Mouse (Mus musculus): ENCODE measurements at regions not wholly inside any gene's neighbourhood (a gene's known extent, or its start where the extent isn't known, plus 50 kb on each side); places are given as distances from the start of the nearest gene placed in this dataset.
"Not testable (repeated sequence)": the region's sequence is repeated elsewhere in the genome, so short reads cannot be mapped to it uniquely, and the experiment has no call there.

GRCm38 (mm10) chr13:115911524-115912459 is 397.7 kb downstream of the Isl1 start:
- no peak for DNase-seq (ENCODE audit: low spot score in 2 of 2)

DNA sequence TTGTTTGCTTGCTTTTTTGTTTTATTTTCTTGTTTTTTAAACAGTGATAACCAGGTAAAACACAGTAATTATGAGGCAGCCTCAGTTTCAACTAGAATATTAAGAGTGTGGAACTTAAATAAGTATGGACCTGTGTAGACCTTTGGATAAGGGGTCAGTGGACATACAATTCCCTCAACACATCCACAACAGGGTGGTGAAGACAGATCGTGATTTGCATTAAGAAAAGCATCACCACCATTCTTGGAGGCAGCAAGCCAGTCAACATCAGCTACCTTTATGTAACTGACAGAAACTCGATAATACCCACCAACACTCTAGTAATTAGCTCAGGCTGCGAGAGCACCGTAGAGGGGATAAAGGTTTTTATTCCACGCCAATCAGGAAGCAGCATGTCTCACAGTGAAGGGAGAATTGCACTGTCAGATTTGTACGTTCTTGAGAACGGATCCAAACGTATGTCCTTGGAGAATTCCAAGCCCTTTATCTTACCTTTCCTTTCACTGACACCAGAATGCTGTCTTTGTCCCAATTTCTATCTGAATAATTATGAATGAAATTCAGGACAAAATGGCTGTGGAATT is 398.5 kb downstream of the Isl1 start:
- no peak for DNase-seq (ENCODE audit: low spot score in 2 of 2)

- DNase-seq (ENCODE audit: low spot score in 2 of 2): no peak
Measured at GRCm38 (mm10) chr13:115880616-115881015, 428.9 kb downstream of the Isl1 start.

GRCm38 (mm10) chr13:115860480-115860879 is 449.0 kb downstream of the Isl1 start:
- DNase-seq (ENCODE audit: low spot score in 2 of 2): no peak

- DNase-seq (ENCODE audit: low spot score in 2 of 2): no peak
Measured at GRCm38 (mm10) chr13:115856632-115857031, 452.9 kb downstream of the Isl1 start.

GRCm38 (mm10) chr13:115852689-115853356 is 456.7 kb downstream of the Isl1 start:
- no peak for DNase-seq (ENCODE audit: low spot score in 2 of 2)

- no peak for DNase-seq (ENCODE audit: low spot score in 2 of 2)
Measured at GRCm38 (mm10) chr13:115843121-115843520, 466.4 kb downstream of the Isl1 start.

DNA sequence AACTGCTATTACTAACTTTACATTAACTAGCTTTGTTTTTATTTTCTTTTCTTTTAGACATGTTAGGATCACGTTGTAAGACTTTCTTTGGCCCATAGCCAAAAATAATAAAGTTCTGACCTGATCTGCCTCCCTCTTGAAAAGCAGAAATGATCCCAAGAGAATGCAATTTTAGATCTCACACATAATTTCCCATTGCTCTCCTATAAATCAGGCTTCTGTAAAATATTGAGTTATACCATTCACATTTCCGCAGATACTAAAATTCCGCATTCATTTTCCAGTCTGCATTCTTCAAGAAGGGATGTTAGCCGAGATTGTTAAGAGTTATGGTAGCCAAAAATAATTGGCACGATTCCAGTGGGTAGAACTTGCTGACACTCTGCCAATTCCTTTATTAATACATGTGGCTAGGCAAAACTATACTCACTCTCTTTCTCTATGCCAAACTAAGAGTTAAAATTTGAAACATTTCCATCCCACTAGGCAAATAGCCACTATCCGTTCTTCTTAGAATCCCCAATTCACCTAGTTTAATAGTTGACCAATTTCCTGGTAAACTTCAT is 473.2 kb downstream of the Isl1 start:
- DNase-seq (ENCODE audit: low spot score in 2 of 2): no peak

DNA sequence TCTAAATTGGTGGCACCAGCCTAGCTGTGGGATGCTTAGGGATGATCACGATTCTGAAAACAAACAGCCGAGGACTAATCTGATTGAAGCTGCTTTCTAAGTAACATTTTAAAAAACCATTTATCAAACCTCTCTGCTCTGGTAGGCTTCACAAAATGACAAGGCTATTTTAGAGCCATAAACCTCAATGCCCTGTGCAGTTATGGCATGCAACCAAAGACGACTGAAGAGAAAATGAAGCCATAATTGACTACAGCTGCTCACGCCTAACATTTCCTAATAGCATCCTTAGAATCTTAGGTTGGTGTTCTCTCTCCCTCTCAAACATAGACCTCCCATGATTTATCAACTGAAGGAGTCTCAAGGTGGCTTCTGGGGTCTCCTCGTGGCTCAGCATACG is 484.3 kb downstream of the Isl1 start:
- DNase-seq (ENCODE audit: low spot score in 2 of 2): no peak

GRCm38 (mm10) chr13:115822527-115822926 is 487.0 kb downstream of the Isl1 start:
- DNase-seq (ENCODE audit: low spot score in 2 of 2): no peak

GRCm38 (mm10) chr13:115814211-115814610 is 495.3 kb downstream of the Isl1 start:
- no peak for DNase-seq (ENCODE audit: low spot score in 2 of 2)

- no peak for DNase-seq (ENCODE audit: low spot score in 2 of 2)
Measured at GRCm38 (mm10) chr13:115799294-115799693, 510.2 kb downstream of the Isl1 start.

DNA sequence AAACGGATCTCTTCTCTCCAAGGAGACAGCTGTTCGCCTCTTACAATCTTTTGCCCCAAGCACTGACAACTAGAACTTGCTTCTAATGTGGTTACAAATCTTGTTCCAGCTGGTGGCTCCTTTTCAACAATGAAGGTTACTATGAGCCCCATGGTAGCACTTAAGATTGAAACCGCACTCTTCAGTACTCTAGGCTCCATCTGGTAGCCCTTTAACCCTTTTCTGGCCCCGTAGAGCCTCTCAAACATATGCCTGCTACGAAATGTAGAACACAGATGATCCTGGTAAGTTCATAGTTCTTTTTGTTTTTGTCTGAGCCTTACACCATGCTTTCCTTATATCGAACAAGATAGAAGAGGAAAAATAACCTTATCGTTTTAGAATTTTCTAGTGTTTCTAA is 558.2 kb downstream of the Isl1 start:
- no peak for DNase-seq (ENCODE audit: low spot score in 2 of 2)

DNA sequence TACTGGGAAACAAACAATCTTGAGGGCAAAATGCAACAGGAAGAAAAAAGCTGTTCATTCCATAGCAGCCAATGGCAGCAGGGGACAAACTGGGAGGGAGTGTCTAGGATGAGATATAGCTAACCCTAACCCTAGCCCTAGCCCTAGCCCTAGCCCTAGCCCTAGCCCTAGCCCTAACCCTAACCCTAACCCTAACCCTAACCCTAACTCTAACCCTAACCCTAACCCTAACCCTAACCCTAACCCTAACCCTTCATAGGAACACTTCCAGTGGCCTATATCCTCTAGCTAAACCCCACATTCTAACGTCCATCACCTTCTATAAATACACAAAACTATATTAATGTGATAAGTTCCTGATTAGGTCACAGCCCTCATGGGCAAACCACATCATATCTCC is 567.4 kb downstream of the Isl1 start:
- not testable (repeated sequence) for DNase-seq (ENCODE audit: low spot score in 2 of 2)

DNA sequence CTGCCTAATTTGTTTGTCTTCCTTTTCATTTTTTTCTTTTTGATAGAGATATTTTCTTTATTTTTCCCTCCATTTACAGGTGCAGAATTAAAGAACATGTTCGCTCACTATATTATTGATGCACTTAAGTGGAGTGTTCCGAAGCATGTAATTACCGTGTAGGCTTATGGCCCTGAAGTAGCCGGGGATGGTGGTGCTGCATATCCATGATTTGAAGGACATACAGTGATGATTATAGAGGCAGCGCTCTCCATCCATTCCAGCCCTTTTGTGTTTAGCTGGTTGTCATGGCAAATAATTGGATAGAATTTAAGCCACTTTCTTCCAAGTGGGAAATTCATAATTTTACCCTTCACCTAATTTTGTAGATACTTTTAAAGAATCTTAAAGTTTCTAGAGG is 581.5 kb downstream of the Isl1 start:
- DNase-seq (ENCODE audit: low spot score in 2 of 2): no peak

- DNase-seq (ENCODE audit: low spot score in 2 of 2): no peak
Measured at GRCm38 (mm10) chr13:115725356-115725952, 584.0 kb downstream of the Isl1 start.

- DNase-seq (ENCODE audit: low spot score in 2 of 2): no peak
Measured at GRCm38 (mm10) chr13:115719276-115719675, 590.2 kb downstream of the Isl1 start.

- DNase-seq (ENCODE audit: low spot score in 2 of 2): no peak
Measured at GRCm38 (mm10) chr13:115718859-115719258, 590.6 kb downstream of the Isl1 start.

DNA sequence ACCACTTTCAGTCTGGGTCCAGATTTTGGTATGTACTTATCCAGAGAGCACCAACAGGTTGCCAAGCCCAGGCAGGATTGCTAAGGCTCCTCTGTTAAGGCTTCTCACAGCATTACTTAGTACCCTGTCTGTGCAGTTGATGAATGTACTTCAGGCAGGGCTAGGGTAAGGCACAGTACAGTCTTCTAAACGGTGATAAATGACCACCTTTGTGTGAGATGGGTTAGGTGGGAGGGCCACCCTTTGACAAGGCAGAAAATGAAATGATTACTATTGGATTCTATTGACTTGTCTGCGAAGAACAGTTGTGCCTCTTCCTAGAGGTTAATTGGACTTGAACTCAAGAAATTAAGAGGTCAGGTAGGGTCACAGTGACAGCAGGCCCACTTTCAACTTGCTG is 594.4 kb upstream of the Itga1 start:
- no peak for DNase-seq (ENCODE audit: low spot score in 2 of 2)

- DNase-seq (ENCODE audit: low spot score in 2 of 2): no peak
Measured at GRCm38 (mm10) chr13:115687426-115687825, 585.7 kb upstream of the Itga1 start.

- no peak for DNase-seq (ENCODE audit: low spot score in 2 of 2)
Measured at GRCm38 (mm10) chr13:115679591-115679990, 577.8 kb upstream of the Itga1 start.

- no peak for DNase-seq (ENCODE audit: low spot score in 2 of 2)
Measured at GRCm38 (mm10) chr13:115676836-115677235, 575.1 kb upstream of the Itga1 start.

Measured in spleen, postnatal 4 days (tissue).